Mouse (Mus musculus) lung, embryonic 15.5 days (tissue): ENCODE measurements at regions not wholly inside any gene's neighbourhood (a gene's known extent, or its start where the extent isn't known, plus 50 kb on each side); places are given as distances from the start of the nearest gene placed in this dataset.

Experiments
- ATAC-seq: fragments of 200-750 bp; cut with Nextera tagmentation; 2 replicates; pipeline ENCODE4 v1.8.0; 2017; ENCODE audit warnings: moderate number of reproducible peaks, borderline replicate concordance; ENCODE audit not compliant: low FRiP score, low TSS enrichment; ENCODE audit errors: extremely low read depth
- H3K27ac ChIP-seq: fragments of 300-500 bp; sonication (generic); 2 replicates; pipeline ENCODE4 v1.5.1; 2015; ENCODE audit warnings: moderate library complexity, mild to moderate bottlenecking, inconsistent platforms
- H3K27me3 ChIP-seq: fragments of 300-500 bp; sonication (generic); 2 replicates; pipeline ENCODE4 v1.6.1; 2015; ENCODE audit warnings: inconsistent platforms
- H3K36me3 ChIP-seq: fragments of 300-500 bp; sonication (generic); 2 replicates; pipeline ENCODE4 v1.6.1; 2015; ENCODE audit warnings: inconsistent platforms
- H3K4me1 ChIP-seq: fragments of 300-500 bp; sonication (generic); 2 replicates; pipeline ENCODE4 v1.6.1; 2015; ENCODE audit warnings: inconsistent platforms
- H3K4me2 ChIP-seq: fragments of 300-500 bp; sonication (generic); 2 replicates; pipeline ENCODE4 v1.6.1; 2015; ENCODE audit warnings: inconsistent platforms, mild to moderate bottlenecking, moderate library complexity
- H3K4me3 ChIP-seq: fragments of 300-500 bp; sonication (generic); 2 replicates; pipeline ENCODE4 v1.5.1; 2015; ENCODE audit warnings: mild to moderate bottlenecking, inconsistent platforms
- H3K9ac ChIP-seq: fragments of 300-500 bp; sonication (generic); 2 replicates; pipeline ENCODE4 v1.6.1; 2015; ENCODE audit warnings: inconsistent platforms
- H3K9me3 ChIP-seq: fragments of 300-500 bp; sonication (generic); 2 replicates; pipeline ENCODE4 v1.6.1; 2016; ENCODE audit warnings: inconsistent platforms
- WGBS: fragments of 180-500 bp; shearing (Covaris S2); methylation state at CpG from one replicate; pipeline ENCODE4 v1.1.7; 2015; 5-methylcytosine and 5-hydroxymethylcytosine counted together

DNA sequence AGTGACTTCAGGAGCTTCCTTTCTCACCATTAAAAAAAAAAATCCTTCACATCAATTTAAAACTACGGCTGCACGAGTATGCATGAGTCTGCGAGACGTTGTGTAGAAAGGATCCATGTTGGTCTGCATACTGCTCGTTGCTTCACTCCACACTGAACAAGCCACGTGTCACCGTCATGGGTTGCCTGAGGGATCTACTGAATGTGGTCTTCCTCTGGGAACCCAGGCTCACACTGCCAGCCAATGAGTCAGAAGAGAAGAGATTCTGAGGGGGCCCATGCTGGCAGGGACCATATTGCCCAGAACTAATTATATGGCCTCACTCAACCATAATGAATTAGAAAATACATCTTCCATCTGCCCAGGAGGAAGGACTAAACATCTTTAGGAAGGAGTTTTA, 124.6 kb downstream of the Nhlrc3 start:
- H3K4me1 ChIP-seq = no peaks in the 10 kb centered on the region; the same call in 1 of the 2 replicates
- WGBS = 86% methylated on average over 7 of the region's 7 CpGs

DNA sequence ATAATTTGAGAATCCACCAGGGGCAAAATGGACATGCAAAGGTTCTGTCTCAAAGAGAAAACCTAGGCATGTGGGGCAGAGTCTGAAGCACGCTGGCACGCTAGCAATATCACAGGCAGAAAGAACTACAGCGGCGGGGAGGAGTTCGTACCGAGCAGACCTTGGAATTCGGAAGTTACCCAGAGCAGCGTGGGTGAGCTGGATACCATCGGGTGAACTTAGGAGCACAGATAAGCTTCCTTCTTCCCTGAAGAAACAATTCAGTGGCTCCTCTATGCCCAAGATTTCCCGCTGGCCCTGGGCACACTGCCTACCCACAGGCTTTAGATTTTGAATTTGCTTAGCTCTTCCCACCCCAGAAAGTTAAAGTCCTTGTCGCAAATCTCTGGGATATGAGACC, 129.1 kb downstream of the Nhlrc3 start:
- 0 out of 2 replicates have a peak overlapping the region, but pooled peaks have one; percentile 22 for H3K9ac ChIP-seq

More for the DNA sequence above, 124.6 kb downstream of the Nhlrc3 start:
- Histone ChIP-seq H3K27ac (no peak overlapping the region), H3K9me3 (no peaks in the 10 kb centered on the region), H3K4me3 (no peak overlapping the region), H3K4me2 (no peak overlapping the region), H3K36me3 (no peaks in the 10 kb centered on the region), H3K9ac (no peak overlapping the region), H3K27me3 (no peaks in the 10 kb centered on the region)
- no peak for ATAC-seq

GRCm38 (mm10) chr3:53329528-53329927, 133.6 kb downstream of the Nhlrc3 start:
- H3K9ac ChIP-seq = no peak overlapping the region
- ATAC-seq = no peak
- H3K4me2 ChIP-seq = no peak overlapping the region
- H3K27me3 ChIP-seq = no peaks in the 10 kb centered on the region
- no peaks in the 10 kb centered on the region; the same call in 1 of the 2 replicates for H3K4me1 ChIP-seq
- 51% methylated on average over 3 of the region's 3 CpGs for WGBS
- H3K36me3 ChIP-seq = no peaks in the 10 kb centered on the region
- no peak overlapping the region for H3K27ac ChIP-seq
- H3K4me3 ChIP-seq = no peak overlapping the region
- H3K9me3 ChIP-seq = no peaks in the 10 kb centered on the region

More for the DNA sequence above, 129.1 kb downstream of the Nhlrc3 start:
- no peaks in the 10 kb centered on the region for H3K36me3 ChIP-seq
- H3K4me1 ChIP-seq = no peaks in the 10 kb centered on the region; the same call in 1 of the 2 replicates
- H3K9me3 ChIP-seq = no peaks in the 10 kb centered on the region
- peak overlapping the region; percentile 49 for H3K4me2 ChIP-seq
- 28% methylated on average over 11 of the region's 11 CpGs for WGBS
- H3K4me3 ChIP-seq = peak overlapping the region; percentile 20; the same call in 1 of the 2 replicates
- no peak for ATAC-seq
- no peak overlapping the region for H3K27ac ChIP-seq
- H3K27me3 ChIP-seq = no peaks in the 10 kb centered on the region

- no peak for ATAC-seq
- WGBS = 65% methylated on average over 5 of the region's 5 CpGs
- H3K4me1 ChIP-seq = no peaks in the 10 kb centered on the region
- no peak overlapping the region for H3K27ac ChIP-seq
- no peak overlapping the region for H3K4me3 ChIP-seq
- H3K27me3 ChIP-seq = no peaks in the 10 kb centered on the region
- H3K4me2 ChIP-seq = no peak overlapping the region
- H3K36me3 ChIP-seq = no peaks in the 10 kb centered on the region
- no peak overlapping the region for H3K9ac ChIP-seq
- no peaks in the 10 kb centered on the region for H3K9me3 ChIP-seq
Measured at GRCm38 (mm10) chr3:53327424-53327823, 135.7 kb downstream of the Nhlrc3 start.

DNA sequence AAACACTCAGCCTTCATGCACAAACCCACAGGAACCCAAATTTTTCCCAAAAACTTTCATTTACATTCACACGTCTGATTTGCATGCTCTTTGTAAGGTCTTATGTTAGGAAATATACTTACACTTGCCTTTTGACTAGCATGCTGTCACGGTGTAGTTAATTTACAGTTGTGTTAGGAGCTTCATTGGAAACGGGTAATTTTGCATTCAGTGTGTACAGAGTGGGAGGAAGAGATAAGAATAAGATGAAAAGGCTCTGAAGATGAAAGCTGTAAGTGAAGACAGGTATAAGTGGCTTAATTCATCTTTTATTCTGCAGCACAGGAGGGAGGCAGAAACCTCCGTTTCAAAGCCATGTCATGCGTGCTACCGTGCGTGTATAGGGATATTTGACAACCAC, 136.2 kb downstream of the Nhlrc3 start:
- no peaks in the 10 kb centered on the region for H3K36me3 ChIP-seq
- H3K4me3 ChIP-seq = no peak overlapping the region
- ATAC-seq = no peak
- no peak overlapping the region for H3K27ac ChIP-seq
- H3K9me3 ChIP-seq = no peaks in the 10 kb centered on the region
- no peaks in the 10 kb centered on the region for H3K4me1 ChIP-seq
- 43% methylated on average over 7 of the region's 7 CpGs for WGBS
- no peaks in the 10 kb centered on the region for H3K27me3 ChIP-seq
- no peak overlapping the region for H3K9ac ChIP-seq
- H3K4me2 ChIP-seq = no peak overlapping the region

DNA sequence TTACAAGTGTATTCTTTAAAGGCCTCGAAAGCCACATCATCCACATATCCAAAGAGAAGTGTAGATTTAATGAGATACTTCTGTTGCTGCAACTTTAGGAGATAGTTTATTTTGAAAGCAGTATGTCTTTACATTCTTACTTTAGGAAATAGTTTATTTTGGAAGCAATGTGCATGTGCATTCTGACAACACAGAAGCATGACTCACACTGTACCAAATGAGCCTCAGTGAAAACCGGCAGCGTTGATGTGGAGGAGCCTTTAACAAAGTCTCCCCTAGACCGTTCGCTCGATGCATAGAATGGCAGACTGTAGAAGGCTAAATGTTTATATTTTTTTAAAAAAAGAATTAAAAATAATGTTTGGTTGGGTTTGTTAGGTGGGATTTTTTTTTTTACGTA, 138.1 kb downstream of the Nhlrc3 start:
- Histone ChIP-seq H3K4me2 (no peak overlapping the region), H3K27ac (no peak overlapping the region), H3K36me3 (no peaks in the 10 kb centered on the region), H3K4me1 (no peaks in the 10 kb centered on the region), H3K4me3 (no peak overlapping the region), H3K9ac (no peak overlapping the region), H3K9me3 (no peaks in the 10 kb centered on the region), H3K27me3 (no peaks in the 10 kb centered on the region)
- no peak for ATAC-seq
- WGBS = 92% methylated on average over 7 of the region's 7 CpGs

DNA sequence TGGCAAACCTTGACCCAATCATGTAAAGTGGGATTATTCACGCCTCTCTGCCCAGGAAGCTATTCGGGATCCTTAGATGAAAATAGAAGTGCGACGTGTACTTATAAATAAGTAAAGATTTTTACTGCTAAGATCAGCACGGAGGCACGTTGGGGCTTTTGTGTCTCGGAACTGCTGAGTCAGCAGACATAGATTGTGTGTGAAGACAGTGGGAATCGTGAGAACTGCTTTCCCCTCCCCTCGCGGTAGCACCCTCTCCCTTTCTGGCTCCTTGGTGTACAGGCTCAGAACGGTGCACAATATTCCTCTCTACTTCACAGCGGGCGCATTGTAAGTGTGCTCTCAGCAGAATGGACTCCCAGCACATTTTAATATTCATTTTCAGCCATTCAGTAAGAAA, 138.7 kb downstream of the Nhlrc3 start:
- Histone ChIP-seq H3K4me2 (no peak overlapping the region), H3K27ac (no peak overlapping the region), H3K9me3 (no peaks in the 10 kb centered on the region), H3K4me1 (no peaks in the 10 kb centered on the region), H3K27me3 (no peaks in the 10 kb centered on the region), H3K4me3 (no peak overlapping the region), H3K9ac (no peak overlapping the region), H3K36me3 (no peaks in the 10 kb centered on the region)
- no peak for ATAC-seq
- 70% methylated on average over 13 of the region's 13 CpGs for WGBS

GRCm38 (mm10) chr3:53315449-53315848, 147.7 kb downstream of the Nhlrc3 start:
- WGBS = 58% methylated on average over 2 of the region's 2 CpGs
- no peak overlapping the region for H3K4me3 ChIP-seq
- no peak overlapping the region for H3K4me2 ChIP-seq
- H3K9ac ChIP-seq = no peak overlapping the region
- H3K27ac ChIP-seq = no peak overlapping the region
- no peaks in the 10 kb centered on the region for H3K27me3 ChIP-seq
- H3K36me3 ChIP-seq = no peaks in the 10 kb centered on the region
- no peak for ATAC-seq
- H3K9me3 ChIP-seq = no peaks in the 10 kb centered on the region
- no peaks in the 10 kb centered on the region for H3K4me1 ChIP-seq
